Mouse (Mus musculus): Measurements from ENCODE around the gene Vti1b. TPM values are rescaled to one million over a fixed set of nuclear protein-coding genes. Genes with fewer than 3 reads are reported as not detected.

Gene Vti1b
- total RNA-seq (2023) = 10 to 100 TPM; 64.8 to 76.9 TPM

DNA sequence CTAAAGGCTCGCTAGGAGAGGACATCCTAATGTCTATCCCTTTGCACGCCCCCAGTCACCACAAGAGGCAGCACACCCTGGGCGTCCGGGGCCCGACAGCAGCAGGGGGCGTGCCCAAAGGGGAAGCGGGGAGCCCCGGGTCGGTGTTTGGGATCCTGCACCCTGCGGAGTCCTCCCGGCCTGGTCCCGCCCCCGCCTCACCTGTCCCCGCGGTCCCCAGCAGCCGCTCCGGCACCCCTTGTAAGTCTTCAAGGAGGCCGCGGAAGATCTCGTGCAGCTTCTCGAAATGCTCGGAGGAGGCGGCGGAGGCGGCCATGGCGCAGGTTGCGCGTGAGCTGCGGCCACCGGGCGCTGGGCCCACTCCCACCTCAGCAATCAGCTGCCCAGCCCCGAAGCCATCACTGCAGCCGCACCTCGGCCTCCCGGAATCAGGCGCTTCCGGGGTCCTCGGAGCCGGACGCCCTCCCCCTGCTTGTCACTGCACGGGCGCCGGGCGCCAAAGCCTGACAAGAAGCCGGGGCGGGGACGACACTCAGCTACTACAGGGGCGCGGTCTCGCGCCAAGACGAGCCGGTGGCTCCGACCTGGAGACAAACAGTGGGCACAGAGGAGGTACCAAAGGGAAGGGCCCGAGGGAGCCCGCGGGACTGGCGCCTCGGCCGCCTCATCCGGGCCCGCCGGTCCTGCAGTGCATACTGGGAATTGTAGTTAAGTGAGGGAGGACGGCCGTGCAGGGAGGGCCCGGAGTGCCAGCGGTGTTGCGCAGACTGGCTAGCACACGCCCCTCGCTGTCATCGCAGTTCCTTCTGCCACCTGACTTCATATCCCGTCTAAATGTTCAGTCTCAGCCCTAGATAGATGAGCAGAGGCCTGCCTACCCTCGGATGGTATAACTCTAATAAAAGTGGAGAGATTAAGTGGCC, at the start of gene Vti1b:
Gene Vti1b (minus strand): TSS at position 649 of the 923 bp plus-strand sequence.

DNA sequence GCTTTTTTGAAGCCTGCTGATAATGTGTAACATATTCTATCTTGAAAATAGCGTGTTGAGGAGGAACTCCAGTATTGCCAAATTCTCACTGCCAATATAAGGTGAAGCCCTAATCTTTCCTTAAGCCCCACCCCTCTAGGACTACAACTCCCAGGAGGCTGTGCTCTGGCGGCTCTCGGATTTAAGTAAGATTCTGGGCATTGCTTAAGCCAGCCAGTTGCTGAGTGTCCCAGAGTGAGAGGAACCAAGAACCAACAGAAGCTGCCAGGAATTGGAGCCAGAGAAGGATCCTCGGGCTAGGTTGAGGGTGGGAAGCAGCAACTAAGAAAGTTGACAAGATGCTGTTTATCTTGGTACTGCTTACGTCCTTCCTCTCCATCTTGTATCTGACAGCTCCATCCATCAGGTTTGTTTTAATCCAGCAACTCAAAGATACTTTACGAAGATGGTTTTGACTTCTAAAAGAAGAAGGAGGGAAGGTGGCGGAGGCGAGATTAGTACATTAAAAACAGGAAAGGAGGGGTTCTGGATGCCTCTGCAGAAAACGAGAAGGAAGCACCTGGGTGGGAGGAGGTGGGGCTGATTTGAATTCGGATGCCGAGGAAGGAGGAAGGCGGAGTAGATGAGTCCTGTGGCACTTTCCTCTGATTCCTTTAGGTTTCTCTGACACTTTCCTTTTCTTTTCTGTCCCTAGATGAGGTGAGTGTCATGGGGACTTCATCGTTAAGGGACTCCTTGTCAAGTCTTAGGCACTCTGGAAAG, 36.4 kb upstream of the Vti1b start, which contains the start of gene Rdh12:
Gene Rdh12 (plus strand): TSS at position 212 of the 762 bp plus-strand sequence.

DNA sequence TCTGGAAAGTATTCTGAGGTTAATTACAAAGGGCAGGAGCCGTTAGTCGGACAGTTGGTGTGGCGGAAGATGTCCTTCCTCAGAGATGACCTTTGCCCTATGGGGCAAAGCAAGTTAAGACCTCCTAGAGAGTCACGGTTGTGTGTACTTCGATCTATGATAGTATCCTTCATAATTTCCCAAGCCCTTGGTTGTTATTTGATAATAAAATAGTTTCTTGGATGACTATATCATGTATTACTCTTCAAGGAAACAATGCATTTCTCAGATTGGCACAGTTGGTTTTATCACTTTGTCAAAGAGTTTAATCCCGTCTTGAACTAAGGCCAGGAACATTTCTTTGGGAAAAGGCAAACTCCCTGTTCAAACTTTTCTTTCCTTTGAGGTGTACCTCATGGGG, 19.7 kb upstream of the Vti1b start, which contains the start of gene Rdh11:
Gene Rdh11 (minus strand): TSS at position 101 of the 400 bp plus-strand sequence.

DNA sequence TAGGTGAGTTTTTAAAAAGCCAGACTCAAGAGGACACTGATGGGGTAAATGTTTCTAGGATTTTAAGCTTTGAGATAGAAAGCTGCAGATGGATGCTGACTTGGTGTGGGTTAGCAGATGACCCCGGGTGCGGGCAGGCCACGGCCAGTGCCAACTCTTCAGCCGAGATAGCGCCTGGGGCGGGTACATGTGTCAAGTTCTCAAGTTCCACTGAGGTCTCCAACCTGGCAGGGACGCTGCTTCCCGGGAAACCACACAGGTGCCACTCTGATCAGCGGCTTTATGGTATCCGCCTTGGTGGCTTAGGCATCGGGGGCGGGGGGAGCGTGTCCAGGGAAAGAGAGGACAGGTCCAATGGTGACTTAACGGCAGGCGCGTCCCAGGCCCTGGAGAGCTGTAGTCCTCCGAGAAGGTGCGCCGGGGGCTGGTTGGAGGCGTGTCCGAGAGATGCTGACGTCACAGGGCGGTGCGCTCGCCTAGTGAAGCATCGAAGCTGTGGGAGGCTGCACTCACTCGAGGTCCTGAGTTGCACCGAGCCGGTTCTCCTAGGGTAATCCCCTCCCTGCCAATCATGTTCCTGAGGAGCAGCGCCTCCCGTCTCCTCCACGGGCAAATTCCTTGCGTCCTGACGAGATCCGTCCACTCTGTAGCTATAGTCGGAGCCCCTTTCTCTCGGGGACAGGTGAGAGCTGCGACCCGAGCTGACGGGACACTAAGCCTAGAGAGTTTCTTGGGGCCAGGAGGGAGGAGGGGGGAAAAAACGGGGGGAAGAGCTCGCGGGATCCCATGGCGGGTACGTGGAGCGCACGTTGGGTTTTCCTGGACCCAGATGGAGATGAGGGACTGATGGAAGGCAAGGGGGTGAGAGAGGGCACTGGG, 41.9 kb downstream of the Vti1b start, which contains the start of gene Arg2:
Gene Arg2 (plus strand): TSS at position 479 of the 879 bp plus-strand sequence.

Other genes starting within 250 kb of the Vti1b start
- gene Tmem229b, start 165.0 kb downstream of the Vti1b start, total RNA-seq (2023) = 10 to 100 TPM; 37.1 to 40.2 TPM
- 1 to 10 TPM in 1 of 2 experiments, under 1 TPM in 1; 0.76 to 1.1 TPM for gene Plekhh1, start 143.5 kb downstream of the Vti1b start, total RNA-seq (2023)
- 1 to 10 TPM; 6.0 to 7.2 TPM for gene Pigh, start 83.0 kb downstream of the Vti1b start, total RNA-seq (2023)
- gene Arg2, start 41.9 kb downstream of the Vti1b start, total RNA-seq (2023) = 1 to 10 TPM; 1.4 to 2.0 TPM
- gene Rdh11, start 19.6 kb upstream of the Vti1b start, total RNA-seq (2023) = 10 to 100 TPM; 10.8 to 11.4 TPM
- under 1 TPM; 0.76 to 0.97 TPM for gene Rdh12, start 36.2 kb upstream of the Vti1b start, total RNA-seq (2023)
- 10 to 100 TPM; 61.3 to 62.7 TPM for gene Zfyve26, start 123.6 kb upstream of the Vti1b start, total RNA-seq (2023)
- under 1 TPM; 0.30 to 0.63 TPM for gene Rad51b, start 124.6 kb upstream of the Vti1b start, total RNA-seq (2023)

Measured in monocyte, adult 59 days (primary cell).